Mouse (Mus musculus): ENCODE results near the gene Ccdc124.
"Not testable (repeated sequence)": the region's sequence is repeated elsewhere in the genome, so short reads cannot be mapped to it uniquely, and the experiment has no call there.

Gene Ccdc124

GRCm38 (mm10) chr8:70845108-70845507 lies 28.6 kb downstream of the Ccdc124 start:
- DNase-seq (ENCODE audit: low read depth) = no peak

- DNase-seq (ENCODE audit: low read depth) = no peak
Observed at GRCm38 (mm10) chr8:70844523-70844922, 29.2 kb downstream of the Ccdc124 start.

GRCm38 (mm10) chr8:70843941-70844340 lies 29.8 kb downstream of the Ccdc124 start:
- no peak for DNase-seq (ENCODE audit: low read depth)

- peak; percentile 87 for DNase-seq (ENCODE audit: low read depth)
Observed at GRCm38 (mm10) chr8:70843214-70843773, 30.4 kb downstream of the Ccdc124 start.

- no peak for DNase-seq (ENCODE audit: low read depth)
Observed at GRCm38 (mm10) chr8:70842484-70842883, 31.3 kb downstream of the Ccdc124 start.

GRCm38 (mm10) chr8:70841147-70842072 lies 32.3 kb downstream of the Ccdc124 start:
- DNase-seq (ENCODE audit: low read depth) = peak; percentile 80

GRCm38 (mm10) chr8:70840590-70840989 lies 33.1 kb downstream of the Ccdc124 start:
- no peak for DNase-seq (ENCODE audit: low read depth)

- DNase-seq (ENCODE audit: low read depth) = peak; percentile 100
Observed at GRCm38 (mm10) chr8:70839408-70840351, 34.1 kb downstream of the Ccdc124 start, which contains the start of gene Arrdc2. Gene Arrdc2, minus strand, starts transcription at chr8:70839720.

- no peak for DNase-seq (ENCODE audit: low read depth)
Observed at GRCm38 (mm10) chr8:70838654-70839407, 34.9 kb downstream of the Ccdc124 start.

- no peak for DNase-seq (ENCODE audit: low read depth)
Observed at GRCm38 (mm10) chr8:70836666-70837065, 37.1 kb downstream of the Ccdc124 start.

- no peak for DNase-seq (ENCODE audit: low read depth)
Observed at GRCm38 (mm10) chr8:70834071-70834470, 39.7 kb downstream of the Ccdc124 start.

- no peak for DNase-seq (ENCODE audit: low read depth)
Observed at GRCm38 (mm10) chr8:70833520-70833919, 40.2 kb downstream of the Ccdc124 start.

GRCm38 (mm10) chr8:70833018-70833482 lies 40.7 kb downstream of the Ccdc124 start:
- no peak for DNase-seq (ENCODE audit: low read depth)

GRCm38 (mm10) chr8:70832371-70832770 lies 41.4 kb downstream of the Ccdc124 start:
- DNase-seq (ENCODE audit: low read depth) = no peak

- no peak for DNase-seq (ENCODE audit: low read depth)
Observed at GRCm38 (mm10) chr8:70831517-70831916, 42.2 kb downstream of the Ccdc124 start.

- no peak for DNase-seq (ENCODE audit: low read depth)
Observed at GRCm38 (mm10) chr8:70827796-70828195, 45.9 kb downstream of the Ccdc124 start.

GRCm38 (mm10) chr8:70827010-70827409 lies 46.7 kb downstream of the Ccdc124 start:
- no peak for DNase-seq (ENCODE audit: low read depth)

- no peak for DNase-seq (ENCODE audit: low read depth)
Observed at GRCm38 (mm10) chr8:70825816-70826215, 47.9 kb downstream of the Ccdc124 start.

- no peak for DNase-seq (ENCODE audit: low read depth)
Observed at GRCm38 (mm10) chr8:70823802-70824201, 49.9 kb downstream of the Ccdc124 start.

- not testable (repeated sequence) for DNase-seq (ENCODE audit: low read depth)
Observed at GRCm38 (mm10) chr8:70822594-70822993, 51.1 kb downstream of the Ccdc124 start.

GRCm38 (mm10) chr8:70821992-70822391 lies 51.7 kb downstream of the Ccdc124 start:
- no peak for DNase-seq (ENCODE audit: low read depth)

Data from c-Kit-positive CD71-positive TER-119-negative erythroid progenitor cells, embryonic 14.5 days (primary cell).